Mouse (Mus musculus): Measurements from ENCODE around the gene Sapcd1.
"Not testable (repeated sequence)": the region's sequence is repeated elsewhere in the genome, so short reads cannot be mapped to it uniquely, and the experiment has no call there.

Gene Sapcd1

DNA sequence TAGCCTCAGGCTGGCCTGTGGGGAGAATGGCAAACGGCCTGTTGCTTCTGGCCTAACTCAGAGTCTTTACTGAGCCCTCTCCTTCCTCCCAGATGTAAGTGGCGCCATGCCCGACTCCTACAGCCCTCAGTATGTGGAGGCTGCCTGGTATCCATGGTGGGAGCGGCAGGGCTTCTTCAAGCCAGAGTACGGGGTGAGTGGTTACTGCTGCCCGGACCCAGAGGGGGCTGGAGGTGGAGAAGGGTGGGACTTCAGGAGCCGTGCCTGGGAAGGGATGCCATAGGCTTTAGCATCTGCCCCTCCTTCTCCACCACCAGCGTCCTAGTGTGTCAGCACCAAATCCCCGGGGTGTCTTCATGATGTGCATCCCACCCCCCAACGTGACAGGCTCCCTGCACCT is 22.7 kb downstream of the Sapcd1 start:
- DNase-seq, result no peak

DNA sequence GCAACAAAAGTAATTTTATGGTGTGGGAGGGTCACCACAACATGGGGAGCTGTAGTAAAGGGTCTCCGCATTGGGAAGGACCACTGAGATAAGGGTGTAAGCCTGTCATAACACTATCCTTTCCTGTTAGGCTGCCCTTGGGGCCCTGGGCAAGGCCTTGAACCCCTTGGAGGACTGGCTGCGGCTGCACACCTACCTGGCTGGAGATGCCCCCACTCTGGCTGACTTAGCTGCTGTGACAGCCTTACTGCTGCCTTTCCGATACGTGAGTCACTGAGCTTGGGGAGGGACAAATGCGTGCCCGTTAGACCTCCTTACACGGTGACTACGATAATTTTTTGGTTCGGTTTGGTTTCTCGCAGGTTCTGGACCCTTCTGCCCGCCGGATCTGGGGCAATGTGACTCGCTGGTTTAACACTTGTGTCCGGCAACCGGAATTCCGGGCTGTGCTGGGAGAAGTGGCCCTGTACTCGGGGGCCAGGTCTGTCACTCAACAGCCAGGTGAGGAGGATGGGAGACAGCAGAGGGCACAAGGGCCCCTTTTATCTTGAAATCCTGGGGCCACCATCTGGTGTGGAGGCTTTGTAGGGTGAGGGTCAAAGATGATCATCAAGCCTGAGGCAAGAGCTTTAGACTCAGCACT is 23.6 kb downstream of the Sapcd1 start:
- no peak for DNase-seq

DNA sequence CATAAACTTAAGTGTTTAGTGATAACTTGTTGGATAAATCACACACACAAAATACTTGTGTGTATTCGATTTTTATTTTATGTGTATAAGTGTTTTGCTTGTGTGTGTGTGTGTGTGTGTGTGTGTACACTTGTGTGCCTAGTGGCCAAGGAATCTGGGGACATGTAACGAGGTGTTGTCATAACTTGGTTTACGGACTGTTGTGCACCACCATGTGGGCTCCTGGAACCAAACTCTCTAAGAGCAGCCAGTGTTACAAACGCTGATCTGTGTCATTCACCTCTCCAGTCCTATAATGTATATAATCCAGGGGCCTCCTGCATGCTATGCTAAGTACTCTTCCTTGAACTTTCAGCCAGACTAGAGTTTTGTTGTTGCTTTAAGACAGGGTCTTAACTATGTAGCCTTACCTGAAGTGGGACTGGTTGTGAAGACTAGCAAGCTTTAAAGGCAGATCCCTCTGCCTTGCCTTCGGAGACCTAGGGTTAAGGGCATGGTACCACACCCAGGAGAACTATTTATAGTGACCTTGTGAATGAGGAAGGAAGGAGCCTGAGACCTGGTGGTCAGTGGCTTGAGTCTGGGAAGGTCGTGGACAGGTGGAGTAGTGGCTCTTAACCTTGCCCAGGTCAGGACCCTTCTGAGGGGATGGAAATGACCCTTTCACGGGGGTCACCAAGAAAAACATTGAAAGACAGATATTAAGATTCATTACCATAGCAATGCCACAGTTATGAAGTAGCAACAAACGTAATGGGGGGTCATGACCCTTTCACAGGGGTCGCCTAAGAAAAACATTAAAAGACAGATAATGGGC is 24.6 kb downstream of the Sapcd1 start:
- no peak for DNase-seq

DNA sequence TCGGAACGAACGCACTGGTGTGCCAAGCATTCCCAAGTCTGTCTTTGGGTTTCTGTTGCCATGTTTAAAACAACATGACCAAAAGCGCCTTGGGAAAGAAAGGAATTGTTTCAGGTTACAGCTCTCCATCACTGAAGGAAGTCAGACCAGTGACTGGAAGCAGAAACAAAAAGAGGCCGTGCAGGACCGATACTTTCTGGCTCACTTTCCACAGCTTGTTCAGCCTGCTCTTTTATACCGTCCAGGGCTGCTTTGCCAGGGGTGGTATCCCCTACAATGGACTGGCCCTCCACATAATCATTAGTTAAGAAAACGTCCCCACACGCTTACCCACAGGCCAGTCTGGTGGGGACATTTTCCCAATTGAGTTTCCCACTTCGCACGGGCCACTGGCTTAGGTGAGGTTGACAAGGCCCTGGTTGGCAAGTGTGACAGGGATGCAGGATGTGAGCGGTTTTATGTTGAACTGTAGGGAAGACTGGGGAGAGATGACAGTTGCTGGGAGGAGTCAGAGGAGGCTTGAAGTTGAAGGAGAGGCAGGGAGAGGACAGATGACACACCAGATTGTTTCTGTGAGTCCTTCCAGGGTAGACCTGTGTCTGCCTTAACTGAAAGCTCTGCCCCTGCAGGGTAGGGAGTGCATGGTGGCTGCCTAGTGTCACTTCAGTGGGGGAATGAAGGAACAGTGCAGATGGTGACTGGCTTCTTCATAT is 25.5 kb downstream of the Sapcd1 start:
- no peak for DNase-seq

DNA sequence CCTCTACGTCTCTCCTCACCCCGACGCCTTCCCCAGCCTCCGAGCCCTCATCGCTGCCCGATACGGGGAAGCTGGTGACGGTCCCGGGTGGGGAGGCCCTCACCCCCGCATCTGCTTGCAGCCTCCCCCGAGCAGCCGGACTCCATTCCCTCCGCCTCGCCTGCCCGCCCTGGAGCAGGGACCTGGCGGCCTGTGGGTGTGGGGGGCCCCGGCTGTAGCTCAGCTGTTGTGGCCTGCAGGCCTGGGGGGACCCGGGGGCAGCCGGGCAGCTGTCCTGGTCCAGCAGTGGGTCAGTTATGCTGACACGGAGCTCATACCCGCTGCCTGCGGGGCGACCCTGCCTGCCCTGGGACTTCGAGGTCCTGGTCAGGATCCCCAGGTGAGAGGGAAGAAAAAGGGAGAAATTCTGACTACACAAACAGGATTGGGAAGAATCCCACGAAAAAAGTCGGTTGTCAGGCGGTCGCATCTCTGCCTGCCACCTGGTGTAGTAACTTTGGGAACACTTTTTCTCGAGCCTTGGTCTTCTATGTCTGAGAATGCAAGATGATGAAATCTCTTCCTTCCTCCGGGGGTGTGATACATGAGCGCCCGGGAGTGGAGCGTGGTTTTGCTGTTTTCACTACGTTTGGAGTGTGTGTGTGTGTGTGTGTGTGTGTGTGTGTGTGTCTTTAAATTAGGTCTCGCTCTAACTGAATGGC is 26.2 kb downstream of the Sapcd1 start:
- DNase-seq, result peak; percentile 41

DNA sequence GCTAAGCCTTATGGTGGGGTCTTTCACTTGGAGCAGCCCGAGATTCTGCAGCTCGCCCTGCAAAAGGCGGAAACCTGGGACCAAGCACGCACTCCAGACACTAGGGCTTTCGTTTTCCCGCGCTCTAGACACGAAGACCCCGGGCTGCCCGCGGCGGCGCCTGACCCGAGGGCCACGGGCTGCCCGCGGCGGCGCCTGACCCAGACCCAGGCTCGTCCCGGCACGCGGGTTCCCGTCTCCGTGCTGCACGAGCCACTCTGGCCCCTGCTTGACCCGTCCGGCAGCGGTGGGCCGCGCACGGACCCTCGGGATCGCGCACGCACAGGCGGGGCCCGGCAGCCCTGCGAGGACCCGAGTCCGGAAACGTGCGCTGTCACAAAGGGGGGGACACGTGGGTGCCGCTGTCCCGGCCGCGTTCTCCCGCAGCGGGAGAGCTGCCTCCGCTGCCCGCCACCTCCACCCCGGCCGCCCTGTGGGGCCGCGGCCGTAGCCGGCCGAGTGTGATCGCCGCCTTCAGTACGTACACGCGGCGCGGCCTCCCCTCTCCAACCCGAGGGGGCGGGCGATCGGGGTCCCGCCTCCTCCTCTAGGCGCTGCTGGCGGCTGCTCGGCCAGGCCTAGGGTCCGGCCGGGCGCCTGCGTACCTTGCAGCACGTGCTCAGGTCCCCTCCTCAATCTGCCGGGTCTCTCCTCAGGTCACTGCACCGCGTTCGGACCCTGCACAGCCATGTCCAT is 26.9 kb downstream of the Sapcd1 start, which contains the start of gene Vars:
Vars (plus strand) TSS at position 271 of the 735 bp plus-strand sequence.
- DNase-seq, result peak; percentile 72

DNA sequence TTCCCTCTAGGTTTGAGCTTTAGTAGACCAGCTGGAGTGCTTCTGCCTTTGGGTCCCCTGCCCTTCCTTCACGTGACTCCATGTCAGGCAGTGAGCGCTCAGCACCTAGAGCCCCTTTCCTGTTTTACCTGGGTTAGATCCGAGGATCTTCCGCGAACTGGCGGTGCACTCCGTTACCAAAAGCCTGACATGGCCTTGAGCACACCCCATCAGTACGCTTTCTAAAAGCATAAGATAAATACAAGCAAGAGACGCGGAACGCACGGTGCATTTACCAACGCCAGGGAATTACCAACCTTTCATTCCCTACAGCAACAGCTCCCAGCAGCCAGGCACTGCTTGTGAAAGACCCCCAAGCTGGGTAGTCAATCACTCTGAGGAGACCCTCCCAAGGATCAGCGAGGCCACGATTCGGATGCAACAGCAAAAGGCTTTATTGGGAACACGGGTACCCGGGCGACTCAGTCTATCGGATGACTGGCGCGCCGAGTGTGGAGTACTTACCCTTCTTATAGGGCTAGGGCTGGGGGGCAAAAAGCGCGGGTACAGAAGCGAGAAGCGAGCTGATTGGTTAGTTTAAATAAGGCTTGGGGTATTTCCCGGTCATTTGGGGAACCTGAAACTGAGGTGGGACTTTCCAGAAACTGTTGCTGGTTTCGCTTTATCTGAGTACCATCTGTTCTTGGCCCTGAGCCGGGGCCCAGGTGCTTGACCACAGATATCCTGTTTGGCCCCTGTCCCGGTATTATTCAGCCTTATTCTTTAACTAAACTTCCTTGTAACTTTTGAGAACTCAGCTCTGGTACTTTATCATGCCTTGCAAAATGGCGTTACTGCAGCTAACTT is 27.7 kb downstream of the Sapcd1 start:
- DNase-seq, result not testable (repeated sequence)

DNA sequence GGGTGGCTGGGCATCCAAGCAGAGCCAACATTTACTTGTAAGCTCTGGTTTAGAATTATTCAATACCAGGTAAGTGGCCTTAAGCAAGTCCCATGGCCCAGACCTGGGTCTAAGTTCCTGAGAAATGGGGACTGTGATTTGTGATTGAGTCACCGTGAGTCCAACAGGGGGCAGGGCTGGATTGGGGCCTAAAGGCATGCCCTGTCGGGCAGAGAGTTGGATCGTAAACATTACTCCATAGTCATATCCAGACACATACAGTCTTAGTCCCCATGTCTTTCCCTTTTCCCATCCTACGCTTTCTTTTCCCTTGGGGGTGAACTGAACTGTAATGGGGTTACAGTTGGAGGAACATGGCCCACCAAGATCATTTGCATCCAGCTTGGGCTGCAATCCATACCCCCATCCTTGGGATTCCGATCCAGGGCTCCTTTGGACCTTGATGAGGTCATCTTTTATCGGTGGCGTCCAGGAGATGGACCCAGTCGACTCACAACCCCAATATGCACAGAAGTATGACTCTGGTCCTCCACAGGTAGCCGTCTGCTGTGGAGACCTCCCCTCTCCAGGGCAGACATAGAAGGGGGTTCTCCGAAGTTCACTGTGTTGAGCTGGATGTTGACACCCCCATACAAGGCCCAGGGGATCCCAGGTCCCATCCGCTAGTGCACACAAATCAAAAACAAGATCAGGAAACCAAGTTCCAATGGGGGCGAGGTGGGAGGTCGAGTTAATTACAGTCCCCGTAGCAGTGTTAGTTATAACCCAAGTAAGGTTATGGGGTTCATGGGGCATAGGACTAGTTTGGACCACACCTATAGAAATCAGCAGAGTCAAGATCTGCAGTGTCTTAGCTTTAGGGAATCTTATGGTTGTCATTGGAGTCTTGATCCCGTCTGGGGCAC is 29.0 kb downstream of the Sapcd1 start:
- no peak for DNase-seq

DNA sequence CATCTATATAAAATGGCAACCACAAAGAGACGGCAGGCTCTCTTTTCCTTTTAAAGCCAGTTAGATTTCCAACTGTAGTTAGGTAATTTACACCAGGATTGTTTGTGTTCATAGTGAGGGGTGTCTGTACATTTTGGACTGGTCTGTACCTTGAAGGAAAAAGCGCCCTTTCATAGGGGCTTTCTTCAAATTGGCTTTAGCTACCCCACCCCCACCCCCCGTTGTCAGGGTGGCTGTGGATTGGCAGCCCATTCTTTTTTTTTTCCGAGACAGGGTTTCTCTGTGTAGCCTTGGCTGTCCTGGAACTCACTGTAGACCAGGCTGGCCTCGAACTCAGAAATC is 30.7 kb downstream of the Sapcd1 start:
- DNase-seq, result no peak

DNA sequence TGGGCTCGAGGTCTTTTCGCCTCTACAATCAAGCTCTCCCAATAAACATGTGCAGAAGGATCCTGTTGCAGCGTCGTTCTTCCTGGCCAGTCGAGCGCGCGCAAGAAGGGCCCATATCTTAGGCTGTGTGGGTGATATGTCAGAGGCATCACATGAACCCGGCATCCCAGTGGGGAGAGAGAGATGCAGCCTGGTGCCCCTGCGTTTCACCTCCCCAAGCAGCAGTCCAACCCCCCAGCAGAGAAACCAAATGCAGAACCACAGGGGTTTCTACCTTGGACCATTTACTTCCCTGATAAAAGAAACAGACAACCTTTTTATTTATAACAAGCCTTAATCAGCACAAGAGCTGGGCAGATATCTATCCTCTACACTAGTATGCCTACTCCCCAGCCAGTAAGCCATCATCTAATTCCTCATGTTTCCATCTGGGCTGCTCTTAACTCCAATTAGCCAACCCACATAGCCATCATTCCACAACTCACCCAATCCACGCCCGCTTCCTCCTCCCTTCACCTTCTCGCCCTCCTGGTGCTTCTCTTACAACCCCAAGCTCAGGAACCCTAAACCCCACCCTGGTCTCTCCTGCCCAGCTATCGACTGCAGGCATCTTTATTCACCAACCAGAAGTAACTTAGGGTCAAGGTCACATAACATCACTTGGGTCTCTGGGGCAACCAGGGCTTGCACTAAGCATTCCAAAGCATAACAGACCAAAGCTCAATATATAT is 31.2 kb downstream of the Sapcd1 start:
- DNase-seq, result no peak

DNA sequence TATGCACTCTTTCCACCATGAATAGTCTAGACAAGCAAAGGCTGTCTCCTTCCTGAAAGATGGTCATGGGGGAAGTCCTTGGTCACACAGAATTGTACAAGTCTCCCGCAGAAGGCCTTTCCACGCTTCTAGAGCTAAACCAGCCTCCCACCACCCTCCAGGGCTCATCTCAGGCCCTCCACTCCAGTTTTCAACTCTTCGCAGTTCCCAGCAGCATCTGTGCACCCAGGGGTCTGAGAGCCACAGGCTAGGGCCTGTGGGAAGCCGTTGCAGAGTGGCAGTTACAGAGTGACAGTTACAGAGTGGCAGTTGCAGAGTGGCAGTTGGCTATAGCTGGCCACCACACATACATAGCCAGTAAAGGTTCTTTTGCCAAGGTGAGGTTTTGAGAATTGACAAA is 31.9 kb downstream of the Sapcd1 start:
- DNase-seq, result not testable (repeated sequence)

DNA sequence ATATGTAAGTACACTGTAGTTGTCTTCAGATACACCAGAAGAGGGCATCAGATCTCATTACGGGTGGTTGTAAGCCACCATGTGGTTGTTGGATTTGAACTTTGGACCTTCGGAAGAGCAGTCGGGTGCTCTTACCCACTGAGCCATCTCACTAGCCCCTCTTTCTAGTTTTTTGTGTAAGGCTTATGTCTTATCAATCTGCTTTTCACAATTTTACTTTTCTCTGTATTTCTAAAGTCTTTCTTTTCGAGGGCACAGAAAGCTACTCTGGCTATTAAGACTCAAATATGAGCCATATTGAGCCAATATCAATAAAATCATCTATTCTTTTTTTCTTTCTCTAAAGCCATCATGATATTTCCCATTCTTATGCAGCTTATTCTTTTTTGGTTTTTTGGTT is 32.6 kb downstream of the Sapcd1 start:
- DNase-seq, result not testable (repeated sequence)

DNA sequence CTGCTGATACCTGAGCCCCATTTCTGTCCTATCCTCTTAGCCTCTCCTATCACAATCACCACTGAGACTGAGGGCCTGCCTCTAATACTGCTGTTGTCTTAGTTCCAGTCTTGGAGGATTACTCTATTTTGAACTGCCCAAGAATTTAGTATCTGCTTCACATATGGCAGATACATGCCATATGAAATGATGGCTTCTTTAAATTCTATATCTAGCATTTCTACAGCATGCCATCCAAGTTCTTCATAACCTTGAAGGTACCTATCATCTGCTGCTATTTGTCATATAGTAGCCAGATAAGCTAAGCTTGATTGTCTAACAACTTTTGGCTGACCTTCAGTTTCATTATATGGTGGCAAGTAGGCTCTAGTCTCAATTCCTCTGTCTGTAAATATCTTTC is 33.1 kb downstream of the Sapcd1 start:
- no peak for DNase-seq

DNA sequence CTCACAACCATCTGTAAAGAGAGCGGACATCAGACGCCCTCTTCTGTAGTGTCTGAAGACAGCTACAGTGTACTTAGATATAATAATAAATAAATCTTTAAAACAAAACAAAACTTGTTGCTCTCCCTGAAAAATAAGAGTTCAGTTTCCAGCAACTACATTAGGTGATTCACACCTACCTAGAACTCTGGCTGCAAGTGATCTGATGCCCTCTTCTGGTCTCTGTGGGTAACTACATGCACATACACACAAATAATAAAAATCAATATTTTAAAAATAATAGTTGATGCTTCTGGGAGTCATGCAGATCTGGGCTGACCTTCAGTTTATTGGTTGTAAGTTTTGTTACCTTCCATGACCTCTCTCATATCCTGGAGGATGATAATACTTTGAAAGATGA is 43.6 kb downstream of the Sapcd1 start:
- DNase-seq, result no peak

DNA sequence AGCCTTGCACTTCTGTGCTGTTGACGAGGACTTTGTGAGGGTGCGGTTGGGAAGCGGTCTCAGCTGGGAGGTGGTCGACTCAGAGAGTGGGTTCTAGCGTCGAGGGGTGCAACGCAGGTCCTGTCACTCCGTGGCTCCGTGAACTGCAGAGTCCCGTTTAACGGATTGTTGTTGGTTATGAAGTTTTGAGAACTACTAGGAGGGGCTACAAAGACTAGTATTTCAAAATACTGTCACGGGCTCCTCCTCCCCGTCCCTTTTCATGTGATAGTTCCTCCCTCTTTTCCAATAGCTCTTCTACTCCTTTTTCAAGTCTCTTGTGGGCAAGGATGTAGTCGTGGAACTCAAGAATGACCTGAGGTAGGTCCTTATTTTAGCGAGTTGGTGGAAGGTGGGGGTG is 45.5 kb downstream of the Sapcd1 start:
- DNase-seq, result no peak

DNA sequence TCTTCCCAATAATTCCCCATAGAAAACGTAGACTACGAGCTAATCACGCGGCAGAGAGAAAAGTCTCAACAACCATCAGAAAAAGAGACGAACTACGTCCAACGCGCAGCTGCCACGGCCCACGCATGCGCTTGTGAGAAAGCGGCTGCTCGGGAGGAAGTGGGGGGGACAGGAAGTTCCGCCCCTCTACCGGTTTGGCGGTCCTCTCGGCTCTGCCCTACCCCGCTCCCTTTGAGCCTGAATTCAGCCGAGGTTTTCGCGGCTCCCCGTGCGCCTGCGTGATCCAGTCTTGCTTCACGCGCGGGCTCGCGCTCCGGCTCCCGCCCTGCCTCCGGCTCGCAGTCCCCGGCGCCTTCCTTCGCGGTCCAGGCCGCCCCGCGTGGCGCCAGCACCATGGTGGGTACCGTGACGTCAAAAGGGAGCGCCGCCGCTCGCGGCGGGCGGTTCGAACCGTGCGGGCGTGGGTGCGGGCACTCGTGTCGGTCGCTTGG is 46.1 kb downstream of the Sapcd1 start, which contains the start of gene Lsm2:
Lsm2 (plus strand) TSS at position 173 of the 491 bp plus-strand sequence.
- peak; percentile 87 for DNase-seq

DNA sequence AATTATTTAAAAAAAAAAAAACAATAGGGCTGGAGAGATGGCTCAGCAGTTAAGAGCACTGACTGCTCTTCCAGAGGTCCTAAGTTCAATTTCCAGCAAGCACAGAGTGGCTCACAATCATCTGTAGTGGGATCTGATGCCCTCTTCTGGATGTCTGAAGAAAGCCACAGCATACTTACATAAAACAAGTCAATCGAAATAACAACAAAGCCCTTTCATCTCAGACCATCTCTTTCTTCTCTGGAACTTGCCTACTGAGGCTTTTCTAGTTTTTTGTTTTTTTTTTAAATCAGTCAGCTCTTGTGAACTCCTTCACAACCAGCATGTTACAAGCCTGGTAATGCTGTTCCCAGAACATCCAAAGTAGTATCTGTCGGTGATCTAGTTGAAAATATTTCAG is 47.2 kb downstream of the Sapcd1 start:
- DNase-seq, result no peak

DNA sequence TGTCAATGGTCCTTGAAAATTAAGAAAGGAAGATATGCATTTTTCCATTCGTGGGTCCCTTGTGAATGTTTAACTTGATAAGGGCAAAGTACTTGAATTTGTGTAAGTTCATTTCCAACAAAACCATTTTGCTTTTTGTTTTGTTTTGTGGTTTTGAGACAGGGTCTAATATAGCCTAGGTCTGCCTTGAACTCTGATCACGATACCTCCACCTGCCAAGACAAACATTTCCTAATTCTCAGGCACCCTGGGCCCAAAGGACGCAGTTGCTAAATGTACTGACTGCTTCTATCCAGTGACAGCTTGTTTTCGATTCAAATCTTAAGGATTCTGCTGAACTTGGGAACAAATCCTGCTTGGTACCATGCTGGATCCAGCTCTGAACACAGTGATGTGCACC is 48.2 kb downstream of the Sapcd1 start:
- no peak for DNase-seq

DNA sequence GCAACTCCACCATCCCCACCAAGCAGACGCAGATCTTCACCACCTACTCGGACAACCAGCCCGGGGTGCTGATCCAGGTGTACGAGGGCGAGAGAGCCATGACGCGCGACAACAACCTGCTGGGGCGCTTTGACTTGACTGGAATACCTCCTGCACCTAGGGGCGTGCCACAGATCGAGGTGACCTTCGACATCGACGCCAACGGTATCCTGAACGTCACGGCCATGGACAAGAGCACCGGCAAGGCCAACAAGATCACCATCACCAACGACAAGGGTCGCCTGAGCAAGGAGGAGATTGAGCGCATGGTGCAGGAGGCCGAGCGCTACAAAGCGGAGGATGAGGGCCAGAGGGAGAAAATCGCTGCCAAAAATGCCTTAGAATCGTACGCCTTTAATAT is 49.6 kb downstream of the Sapcd1 start:
- no peak for DNase-seq

DNA sequence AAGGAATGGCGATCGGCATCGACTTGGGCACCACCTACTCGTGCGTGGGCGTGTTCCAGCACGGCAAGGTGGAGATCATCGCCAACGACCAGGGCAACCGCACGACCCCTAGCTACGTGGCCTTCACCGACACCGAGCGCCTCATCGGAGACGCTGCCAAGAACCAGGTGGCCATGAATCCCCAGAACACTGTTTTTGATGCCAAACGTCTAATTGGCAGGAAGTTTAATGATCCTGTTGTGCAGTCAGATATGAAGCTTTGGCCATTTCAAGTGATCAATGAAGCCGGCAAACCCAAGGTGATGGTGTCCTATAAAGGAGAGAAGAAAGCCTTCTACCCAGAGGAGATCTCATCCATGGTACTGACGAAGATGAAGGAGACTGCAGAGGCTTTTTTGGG is 50.8 kb downstream of the Sapcd1 start:
- DNase-seq, result no peak
